Mouse (Mus musculus) embryonic facial prominence, embryonic 15.5 days (tissue): ENCODE results near the gene Th. TPM values are rescaled to one million over a fixed set of nuclear protein-coding genes. Genes with fewer than 3 reads are reported as not detected.

Experiments
- polyA plus RNA-seq: library from polyadenylated mRNA; unstranded; fragments of >200 nt; fragmentation: Nextera tagmentation; extraction: Ambion mirVana; gene quantifications from 2 replicates; pipeline ENCODE4 v1.2.1, GENCODE M21; 2015

Gene Th
- polyA plus RNA-seq, 1 experiment from 2014 or later = 0.57 TPM

Other genes with a start within 250 kb of the Th start
- gene Ins2, start 187.7 kb downstream of the Th start, polyA plus RNA-seq = not detected in 2 replicates
- gene Ascl2, start 38.1 kb upstream of the Th start, polyA plus RNA-seq = 2.0 and 2.1 TPM in 2 replicates
- 4.5 and 4.9 TPM in 2 replicates for gene Tspan32, start 73.9 kb upstream of the Th start, polyA plus RNA-seq
- gene Cd81, start 121.6 kb upstream of the Th start, polyA plus RNA-seq = 576 and 606 TPM in 2 replicates
- gene Tssc4, start 138.1 kb upstream of the Th start, polyA plus RNA-seq = 104 TPM in 2 replicates
- gene Trpm5, start 163.5 kb upstream of the Th start, polyA plus RNA-seq = 12.0 and 12.5 TPM in 2 replicates
- gene Kcnq1, start 175.2 kb upstream of the Th start, polyA plus RNA-seq = 1.2 and 1.4 TPM in 2 replicates